Mouse (Mus musculus) hindbrain, embryonic 11.5 days (tissue): ENCODE results near the gene Cmtr1. TPM values are rescaled to one million over a fixed set of nuclear protein-coding genes. Genes with fewer than 3 reads are reported as not detected.
A peak's percentile ranks its signal among the peaks of the same experiment; 100 is the strongest.

Experiments
- ATAC-seq: fragments of 200-750 bp; cut with Nextera tagmentation; 2 replicates; pipeline ENCODE4 v1.8.0; 2017; ENCODE audit warnings: mild to moderate bottlenecking, moderate TSS enrichment, moderate library complexity; ENCODE audit not compliant: low FRiP score
- DNase-seq: peaks from one replicate; pipeline ENCODE4 v3.0.0-alpha.2; 2015; ENCODE audit warnings: low spot score
- H3K27ac ChIP-seq: fragments of 300-500 bp; sonication (generic); 2 replicates; pipeline ENCODE4 v1.5.1; 2014; ENCODE audit warnings: mild to moderate bottlenecking, low read depth, low read length
- H3K27me3 ChIP-seq: fragments of 300-500 bp; sonication (generic); 2 replicates; pipeline ENCODE4 v1.6.1; 2014; ENCODE audit warnings: mild to moderate bottlenecking, low read length, moderate library complexity, mixed read lengths; ENCODE audit not compliant: control insufficient read depth, insufficient read depth
- H3K36me3 ChIP-seq: fragments of 300-500 bp; sonication (generic); 2 replicates; pipeline ENCODE4 v1.6.1; 2014; ENCODE audit warnings: mild to moderate bottlenecking, low read length, moderate library complexity, mixed read lengths; ENCODE audit not compliant: control insufficient read depth, insufficient read depth
- H3K4me1 ChIP-seq: fragments of 300-500 bp; sonication (generic); replicated peaks from 2 replicates; pipeline ENCODE4 v1.6.1; 2014; ENCODE audit warnings: low read length, mixed read lengths; ENCODE audit not compliant: control insufficient read depth, insufficient read depth
- H3K4me2 ChIP-seq: fragments of 300-500 bp; sonication (generic); replicated peaks from 2 replicates; pipeline ENCODE4 v1.6.1; 2014; ENCODE audit warnings: mild to moderate bottlenecking, low read depth, low read length
- H3K4me3 ChIP-seq: fragments of 300-500 bp; sonication (generic); 2 replicates; pipeline ENCODE4 v1.5.1; 2014; ENCODE audit warnings: low read depth, low read length
- H3K9ac ChIP-seq: fragments of 300-500 bp; sonication (generic); 2 replicates; pipeline ENCODE4 v1.6.1; 2014; ENCODE audit warnings: low read depth, low read length
- H3K9me3 ChIP-seq: fragments of 300-500 bp; sonication (generic); 2 replicates; pipeline ENCODE4 v1.6.1; 2016; ENCODE audit warnings: low read length; ENCODE audit not compliant: control insufficient read depth
- WGBS: fragments of 180-500 bp; shearing (Covaris S2); extraction: QIAGEN DNeasy Blood & Tissue Kit; methylation state at CpG from one replicate; pipeline ENCODE4 v1.1.7; 2014; 5-methylcytosine and 5-hydroxymethylcytosine counted together
- polyA plus RNA-seq: library from polyadenylated mRNA; unstranded; fragments of >200 nt; fragmentation: Nextera tagmentation; extraction: Ambion mirVana; gene quantifications from 2 replicates; pipeline ENCODE4 v1.2.1, GENCODE M21; 2014

The Cmtr1 gene
- polyA plus RNA-seq, 1 experiment from 2014 or later: 107 TPM

- Histone ChIP-seq H3K27ac (no peak overlapping the region), H3K9me3 (no peaks in the 10 kb centered on the region), H3K36me3 (peaks cover 11% of the 10 kb centered on the region), H3K9ac (no peak overlapping the region), H3K4me3 (no peak overlapping the region), H3K27me3 (no peaks in the 10 kb centered on the region), H3K4me1 (no peaks in the 10 kb centered on the region), H3K4me2 (no peak overlapping the region)
- 92% methylated on average over 5 of the region's 5 CpGs for WGBS
- ATAC-seq (no peak), DNase-seq (no peak)
Measured at GRCm38 (mm10) chr17:29628946-29629345, 31.4 kb upstream of the Cmtr1 start.

GRCm38 (mm10) chr17:29629620-29630019 lies 30.8 kb upstream of the Cmtr1 start:
- DNase-seq (no peak), ATAC-seq (no peak)
- no peaks in the 10 kb centered on the region for H3K4me1 ChIP-seq
- no peak overlapping the region for H3K9ac ChIP-seq
- 88% methylated on average over 5 of the region's 5 CpGs for WGBS
- H3K36me3 ChIP-seq: peaks cover 13% of the 10 kb centered on the region
- H3K27me3 ChIP-seq: no peaks in the 10 kb centered on the region
- no peaks in the 10 kb centered on the region for H3K9me3 ChIP-seq
- H3K4me3 ChIP-seq: no peak overlapping the region
- no peak overlapping the region for H3K27ac ChIP-seq
- H3K4me2 ChIP-seq: no peak overlapping the region

GRCm38 (mm10) chr17:29632312-29632711 lies 28.1 kb upstream of the Cmtr1 start:
- DNase-seq (no peak), ATAC-seq (no peak)
- Histone ChIP-seq H3K4me3 (no peak overlapping the region), H3K27ac (no peak overlapping the region), H3K4me1 (no peaks in the 10 kb centered on the region), H3K36me3 (peaks cover 19% of the 10 kb centered on the region), H3K9me3 (no peaks in the 10 kb centered on the region), H3K27me3 (no peaks in the 10 kb centered on the region), H3K4me2 (no peak overlapping the region), H3K9ac (no peak overlapping the region)
- 96% methylated on average over 11 of the region's 11 CpGs for WGBS

GRCm38 (mm10) chr17:29635492-29635891 lies 24.9 kb upstream of the Cmtr1 start:
- Histone ChIP-seq H3K4me2 (no peak overlapping the region), H3K4me3 (no peak overlapping the region), H3K27me3 (no peaks in the 10 kb centered on the region), H3K27ac (no peak overlapping the region), H3K36me3 (peaks cover 20% of the 10 kb centered on the region; the same call in 1 of the 2 replicates), H3K9ac (no peak overlapping the region), H3K9me3 (no peaks in the 10 kb centered on the region), H3K4me1 (no peaks in the 10 kb centered on the region)
- ATAC-seq: no peak
- 87% methylated on average over 8 of the region's 8 CpGs for WGBS
- DNase-seq: no peak

- ATAC-seq (no peak), DNase-seq (peak; percentile 46)
- H3K4me2 ChIP-seq: no peak overlapping the region
- no peak overlapping the region for H3K9ac ChIP-seq
- H3K4me1 ChIP-seq: no peaks in the 10 kb centered on the region
- H3K4me3 ChIP-seq: no peak overlapping the region
- H3K27ac ChIP-seq: no peak overlapping the region
- 80% methylated on average over 5 of the region's 5 CpGs for WGBS
- H3K9me3 ChIP-seq: no peaks in the 10 kb centered on the region
- peaks cover 22% of the 10 kb centered on the region; the same call in 1 of the 2 replicates for H3K36me3 ChIP-seq
- no peaks in the 10 kb centered on the region for H3K27me3 ChIP-seq
Measured at GRCm38 (mm10) chr17:29636118-29636517, 24.3 kb upstream of the Cmtr1 start.

- no peak overlapping the region for H3K4me3 ChIP-seq
- DNase-seq (no peak), ATAC-seq (no peak)
- no peak overlapping the region for H3K9ac ChIP-seq
- H3K36me3 ChIP-seq: peaks cover 20% of the 10 kb centered on the region; the same call in 1 of the 2 replicates
- no peak overlapping the region for H3K27ac ChIP-seq
- no peak overlapping the region for H3K4me2 ChIP-seq
- no peaks in the 10 kb centered on the region for H3K27me3 ChIP-seq
- 96% methylated on average over 4 of the region's 4 CpGs for WGBS
- H3K4me1 ChIP-seq: no peaks in the 10 kb centered on the region
- H3K9me3 ChIP-seq: no peaks in the 10 kb centered on the region
Measured at GRCm38 (mm10) chr17:29637377-29637776, 23.0 kb upstream of the Cmtr1 start.

- H3K27ac ChIP-seq: no peak overlapping the region
- no peaks in the 10 kb centered on the region for H3K4me1 ChIP-seq
- peaks cover 20% of the 10 kb centered on the region; the same call in 1 of the 2 replicates for H3K36me3 ChIP-seq
- no peak overlapping the region for H3K4me2 ChIP-seq
- DNase-seq: no peak
- H3K9ac ChIP-seq: no peak overlapping the region
- ATAC-seq: no peak
- no peaks in the 10 kb centered on the region for H3K27me3 ChIP-seq
- H3K9me3 ChIP-seq: no peaks in the 10 kb centered on the region
- no peak overlapping the region for H3K4me3 ChIP-seq
- 86% methylated on average over 8 of the region's 8 CpGs for WGBS
Measured at GRCm38 (mm10) chr17:29637895-29638294, 22.5 kb upstream of the Cmtr1 start.

GRCm38 (mm10) chr17:29640971-29641370 lies 19.4 kb upstream of the Cmtr1 start:
- H3K36me3 ChIP-seq: peaks cover 14% of the 10 kb centered on the region; the same call in 1 of the 2 replicates
- no peak overlapping the region for H3K27ac ChIP-seq
- no peaks in the 10 kb centered on the region for H3K4me1 ChIP-seq
- no peaks in the 10 kb centered on the region for H3K27me3 ChIP-seq
- DNase-seq: no peak
- no peak overlapping the region for H3K4me3 ChIP-seq
- no peaks in the 10 kb centered on the region for H3K9me3 ChIP-seq
- H3K4me2 ChIP-seq: no peak overlapping the region
- H3K9ac ChIP-seq: no peak overlapping the region
- 96% methylated on average over 11 of the region's 11 CpGs for WGBS
- no peak for ATAC-seq

- Histone ChIP-seq H3K27ac (no peak overlapping the region), H3K9me3 (no peaks in the 10 kb centered on the region), H3K36me3 (peaks cover 10% of the 10 kb centered on the region; the same call in 1 of the 2 replicates), H3K9ac (no peak overlapping the region), H3K4me2 (no peak overlapping the region), H3K4me3 (no peak overlapping the region), H3K4me1 (no peaks in the 10 kb centered on the region), H3K27me3 (no peaks in the 10 kb centered on the region)
- no peak for ATAC-seq
- WGBS: 61% methylated on average over 3 of the region's 3 CpGs
- DNase-seq: no peak
Measured at GRCm38 (mm10) chr17:29642219-29642618, 18.2 kb upstream of the Cmtr1 start.
